Mouse (Mus musculus): ENCODE results near the gene Chd6. TPM values are rescaled to one million over a fixed set of nuclear protein-coding genes. Genes with fewer than 3 reads are reported as not detected.
A peak's percentile ranks its signal among the peaks of the same experiment; 100 is the strongest.

Chd6 gene
- total and polyA plus RNA-seq, 3 experiments = 12.2 to 66.8 (median 42.9) TPM

DNA sequence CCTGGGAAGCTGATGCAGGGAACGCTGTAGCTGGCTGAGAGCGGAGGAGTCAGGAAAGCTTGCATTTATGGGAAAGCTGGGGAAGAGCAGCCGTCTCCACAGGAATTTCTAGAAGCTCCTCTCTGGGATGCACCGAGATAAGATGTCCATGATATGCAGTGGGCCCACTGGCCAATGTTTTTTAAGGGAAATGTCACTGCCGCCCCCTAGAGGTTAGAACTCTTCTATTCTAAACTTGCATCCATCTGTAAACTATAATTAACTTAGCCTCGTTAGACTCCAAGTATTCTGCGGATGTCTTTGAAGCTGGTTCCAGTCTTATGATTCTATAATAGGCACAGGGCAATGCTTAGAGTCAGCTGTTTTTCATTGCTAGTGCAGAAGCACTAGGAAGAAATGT is 153.5 kb downstream of the Chd6 start:
- peak overlapping the region; percentile 53 for H3K27ac ChIP-seq
- no peak for TF ChIP-seq POLR2A (IDR thresholded peaks at IDR 0.05; ENCODE audit: insufficient read depth, low read depth, low read length)
- TF ChIP-seq CTCF (IDR thresholded peaks at IDR 0.05) = peak; percentile 74
- no peak for TF ChIP-seq EP300 (IDR thresholded peaks at IDR 0.05; ENCODE audit: insufficient read depth, low read depth, low read length)

GRCm38 (mm10) chr2:160954541-160954940 is 154.3 kb downstream of the Chd6 start:
- H3K9ac ChIP-seq (ENCODE audit: low read depth, low read length) = no peak overlapping the region
- 75% methylated on average over 3 of the region's 3 CpGs for WGBS
- intact Hi-C loops (cut with DNase I) = no loop called here

More for the DNA sequence above, 153.5 kb downstream of the Chd6 start:
- WGBS = 55% methylated on average over 7 of the region's 7 CpGs
- H3K36me3 ChIP-seq (ENCODE audit: control insufficient read depth, insufficient read depth, low read length) = peaks cover 24% of the 10 kb centered on the region
- H3K27me3 ChIP-seq (ENCODE audit: control insufficient read depth, insufficient read depth, low read length) = no peaks in the 10 kb centered on the region
- intact Hi-C loops (cut with DNase I) = no loop called here
- peaks cover 10% of the 10 kb centered on the region; the same call in 1 of the 2 replicates for H3K4me1 ChIP-seq (ENCODE audit: control insufficient read depth, insufficient read depth, low read length)
- no peak overlapping the region for H3K9ac ChIP-seq (ENCODE audit: low read depth, low read length)
- H3K4me3 ChIP-seq = no peak overlapping the region
- no peaks in the 10 kb centered on the region for H3K79me2 ChIP-seq (replicated peaks; ENCODE audit: control insufficient read depth, insufficient read depth, low read length)
- no peak for DNase-seq

DNA sequence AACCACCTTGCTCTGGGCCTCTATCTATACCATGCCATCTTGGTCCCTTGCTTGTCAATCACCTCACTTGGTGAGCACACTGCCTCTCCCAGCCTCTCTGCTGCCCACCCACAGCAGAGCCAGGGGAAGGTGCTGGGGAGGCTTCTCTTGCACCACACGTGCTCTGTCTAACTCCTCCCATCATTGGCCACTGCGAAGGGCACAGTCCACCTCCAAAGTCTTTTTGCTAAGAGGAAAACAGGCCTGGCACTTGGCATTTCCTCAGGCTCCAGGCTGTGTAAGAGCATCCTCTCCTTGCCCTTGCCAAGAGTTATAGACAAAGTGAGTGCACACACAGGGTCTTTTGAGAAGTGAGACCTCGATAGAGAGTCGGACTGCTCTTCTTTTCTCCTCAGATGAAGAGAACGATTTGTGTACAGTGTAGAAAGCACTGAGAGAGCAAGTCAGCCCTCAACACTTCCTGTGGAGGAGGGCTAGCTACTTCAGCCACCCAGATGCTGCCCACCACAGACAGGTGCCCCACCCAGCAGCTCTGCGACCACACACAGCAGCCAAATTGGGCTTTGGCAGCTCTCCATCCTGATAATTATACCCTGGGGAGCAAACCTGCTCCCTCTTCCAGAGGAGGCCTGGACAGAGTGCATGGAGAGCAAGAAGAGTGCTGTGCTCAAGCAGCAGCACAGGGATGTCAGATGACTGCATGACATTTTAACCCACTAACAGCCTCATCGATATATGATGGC is 155.6 kb downstream of the Chd6 start:
- no peaks in the 10 kb centered on the region for H3K79me2 ChIP-seq (replicated peaks; ENCODE audit: control insufficient read depth, insufficient read depth, low read length)
- peaks cover 22% of the 10 kb centered on the region for H3K36me3 ChIP-seq (ENCODE audit: control insufficient read depth, insufficient read depth, low read length)
- intact Hi-C loops (cut with DNase I) = no loop called here
- 44% methylated on average over 7 of the region's 7 CpGs for WGBS
- peaks cover 10% of the 10 kb centered on the region; the same call in 1 of the 2 replicates for H3K4me1 ChIP-seq (ENCODE audit: control insufficient read depth, insufficient read depth, low read length)
- H3K27me3 ChIP-seq (ENCODE audit: control insufficient read depth, insufficient read depth, low read length) = no peaks in the 10 kb centered on the region
- no peak for DNase-seq
- no peak overlapping the region for H3K4me3 ChIP-seq
- no peak overlapping the region for H3K9ac ChIP-seq (ENCODE audit: low read depth, low read length)
- no peak overlapping the region for H3K27ac ChIP-seq
- TF ChIP-seq POLR2A (IDR thresholded peaks at IDR 0.05; ENCODE audit: insufficient read depth, low read depth, low read length) = no peak
- no peak for TF ChIP-seq EP300 (IDR thresholded peaks at IDR 0.05; ENCODE audit: insufficient read depth, low read depth, low read length)
- no peak for TF ChIP-seq CTCF (IDR thresholded peaks at IDR 0.05)

More at GRCm38 (mm10) chr2:160954541-160954940, 154.3 kb downstream of the Chd6 start:
- no peak overlapping the region for H3K4me3 ChIP-seq
- peaks cover 10% of the 10 kb centered on the region; the same call in 1 of the 2 replicates for H3K4me1 ChIP-seq (ENCODE audit: control insufficient read depth, insufficient read depth, low read length)
- TF ChIP-seq CTCF (IDR thresholded peaks at IDR 0.05) = no peak
- DNase-seq = no peak
- no peak overlapping the region for H3K27ac ChIP-seq
- no peaks in the 10 kb centered on the region for H3K27me3 ChIP-seq (ENCODE audit: control insufficient read depth, insufficient read depth, low read length)
- peaks cover 24% of the 10 kb centered on the region for H3K36me3 ChIP-seq (ENCODE audit: control insufficient read depth, insufficient read depth, low read length)
- H3K79me2 ChIP-seq (replicated peaks; ENCODE audit: control insufficient read depth, insufficient read depth, low read length) = no peaks in the 10 kb centered on the region

DNA sequence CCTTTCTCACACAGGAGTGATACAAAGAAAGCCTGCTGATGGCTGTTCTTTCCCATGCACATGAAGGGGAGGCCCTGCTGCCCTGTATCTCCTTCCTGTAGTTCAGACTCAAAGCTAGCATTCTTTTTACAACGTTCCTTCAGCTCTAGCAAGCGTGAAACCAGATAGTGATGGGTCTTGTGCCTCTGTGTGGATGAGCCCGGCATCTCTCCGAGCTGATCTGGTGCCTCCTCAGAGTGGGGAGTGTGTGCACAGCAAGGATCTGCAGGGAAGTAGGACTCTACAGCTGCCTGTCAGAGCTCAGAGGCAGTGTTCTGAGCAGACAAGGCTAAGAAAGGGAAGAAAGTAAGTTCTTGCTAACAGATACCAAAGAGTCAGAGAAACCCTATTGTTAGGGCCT is 157.3 kb downstream of the Chd6 start:
- no peak overlapping the region for H3K9ac ChIP-seq (ENCODE audit: low read depth, low read length)
- H3K79me2 ChIP-seq (replicated peaks; ENCODE audit: control insufficient read depth, insufficient read depth, low read length) = no peaks in the 10 kb centered on the region
- TF ChIP-seq POLR2A (IDR thresholded peaks at IDR 0.05; ENCODE audit: insufficient read depth, low read depth, low read length) = no peak
- TF ChIP-seq EP300 (IDR thresholded peaks at IDR 0.05; ENCODE audit: insufficient read depth, low read depth, low read length) = no peak
- no peak for TF ChIP-seq CTCF (IDR thresholded peaks at IDR 0.05)
- peaks cover 10% of the 10 kb centered on the region; the same call in 1 of the 2 replicates for H3K4me1 ChIP-seq (ENCODE audit: control insufficient read depth, insufficient read depth, low read length)
- H3K27me3 ChIP-seq (ENCODE audit: control insufficient read depth, insufficient read depth, low read length) = no peaks in the 10 kb centered on the region
- intact Hi-C loops (cut with DNase I) = no loop called here
- H3K27ac ChIP-seq = no peak overlapping the region
- DNase-seq = no peak
- no peak overlapping the region for H3K4me3 ChIP-seq
- WGBS = 74% methylated on average over 4 of the region's 4 CpGs
- peaks cover 22% of the 10 kb centered on the region for H3K36me3 ChIP-seq (ENCODE audit: control insufficient read depth, insufficient read depth, low read length)

DNA sequence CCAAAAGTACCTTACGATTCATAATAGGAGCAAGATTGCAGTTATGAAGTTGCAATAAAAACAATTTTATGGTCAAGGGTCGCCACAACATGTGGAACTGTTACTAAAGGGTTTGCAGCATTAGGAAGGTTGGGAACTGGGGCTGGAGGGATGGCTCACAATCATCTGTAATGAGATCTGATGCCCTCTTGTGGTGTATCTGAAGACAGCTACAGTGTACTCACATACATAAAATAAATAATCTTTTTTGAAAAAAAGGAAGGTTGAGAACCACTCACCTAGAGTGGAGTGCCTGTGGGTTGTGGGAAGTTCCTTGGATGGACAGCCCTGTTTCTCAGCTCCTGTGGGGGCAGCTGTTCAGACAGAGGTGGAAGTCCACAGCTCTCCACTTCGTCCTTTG is 166.4 kb downstream of the Chd6 start:
- no peak overlapping the region for H3K4me3 ChIP-seq
- no peak overlapping the region for H3K9ac ChIP-seq (ENCODE audit: low read depth, low read length)
- H3K4me1 ChIP-seq (ENCODE audit: control insufficient read depth, insufficient read depth, low read length) = no peaks in the 10 kb centered on the region
- 77% methylated on average over 3 of the region's 3 CpGs for WGBS
- TF ChIP-seq CTCF (IDR thresholded peaks at IDR 0.05) (peak; percentile 67), EP300 (IDR thresholded peaks at IDR 0.05; ENCODE audit: insufficient read depth, low read depth, low read length) (no peak)
- no peaks in the 10 kb centered on the region for H3K79me2 ChIP-seq (replicated peaks; ENCODE audit: control insufficient read depth, insufficient read depth, low read length)
- no peak for DNase-seq
- H3K27ac ChIP-seq = no peak overlapping the region
- H3K27me3 ChIP-seq (ENCODE audit: control insufficient read depth, insufficient read depth, low read length) = no peaks in the 10 kb centered on the region
- H3K36me3 ChIP-seq (ENCODE audit: control insufficient read depth, insufficient read depth, low read length) = no peaks in the 10 kb centered on the region
- intact Hi-C loops (cut with DNase I) = loop anchor here (5.0 kb wide), 1 partner anchor 345 kb away; no protein-coding TSS in a partner anchor

- Histone ChIP-seq H3K4me3 (no peak overlapping the region), H3K4me1 (ENCODE audit: control insufficient read depth, insufficient read depth, low read length) (no peaks in the 10 kb centered on the region), H3K79me2 (replicated peaks; ENCODE audit: control insufficient read depth, insufficient read depth, low read length) (no peaks in the 10 kb centered on the region), H3K27ac (no peak overlapping the region), H3K9ac (ENCODE audit: low read depth, low read length) (no peak overlapping the region), H3K36me3 (ENCODE audit: control insufficient read depth, insufficient read depth, low read length) (no peaks in the 10 kb centered on the region), H3K27me3 (ENCODE audit: control insufficient read depth, insufficient read depth, low read length) (no peaks in the 10 kb centered on the region)
- no peak for DNase-seq
- intact Hi-C loops (cut with DNase I) = loop anchor here (5.0 kb wide), 1 partner anchor 344 kb away; no protein-coding TSS in a partner anchor
- no peak for TF ChIP-seq CTCF (IDR thresholded peaks at IDR 0.05)
- WGBS = 35% methylated on average over 17 of the region's 17 CpGs
These were observed 167.8 kb downstream of the Chd6 start for GRCm38 (mm10) chr2:160940930-160941709.

All from heart, adult 2 months (tissue).